Mouse (Mus musculus) layer of hippocampus, postnatal 25 days (tissue): ENCODE results near the gene 4930486L24Rik. TPM values are rescaled to one million over a fixed set of nuclear protein-coding genes. Genes with fewer than 3 reads are reported as not detected.

Experiments used
- total RNA-seq, 2 experiments: library from RNA; stranded (reverse); gene quantifications; 2 replicates each; pipeline ENCODE4 v1.2.3; 2021

4930486L24Rik gene
- total RNA-seq, 2 experiments from 2014 or later: not detected

Other genes with a start within 250 kb of the 4930486L24Rik start
- gene BC051665, start 78.1 kb downstream of the 4930486L24Rik start, total RNA-seq: not detected
- not detected for gene Ctsll3, start 61.6 kb downstream of the 4930486L24Rik start, total RNA-seq
- gene Gm49392, start 32.4 kb upstream of the 4930486L24Rik start, total RNA-seq: under 1 TPM in 1 of 2 experiments, not detected in 1; 0.20 TPM
- 1 to 10 TPM in 1 of 2 experiments, under 1 TPM in 1; 0.86 to 2.8 TPM for gene Ctla2b, start 33.0 kb upstream of the 4930486L24Rik start, total RNA-seq
- not detected for gene Tpbpb, start 40.4 kb upstream of the 4930486L24Rik start, total RNA-seq
- gene Gm49393, start 71.1 kb upstream of the 4930486L24Rik start, total RNA-seq: not detected
- gene Gm49391, start 72.1 kb upstream of the 4930486L24Rik start, total RNA-seq: 1 to 10 TPM in 1 of 2 experiments, not detected in 1; 1.1 TPM
- gene Ctla2a, start 72.2 kb upstream of the 4930486L24Rik start, total RNA-seq: 10 to 100 TPM; 14.6 to 16.8 TPM
- not detected for gene Tpbpa, start 77.5 kb upstream of the 4930486L24Rik start, total RNA-seq
- not detected for gene Ctsj, start 141.5 kb upstream of the 4930486L24Rik start, total RNA-seq
- gene Ctsq, start 176.2 kb upstream of the 4930486L24Rik start, total RNA-seq: not detected